Mouse (Mus musculus): ENCODE results near the gene Slx1b.
"Not testable (repeated sequence)": the region's sequence is repeated elsewhere in the genome, so short reads cannot be mapped to it uniquely, and the experiment has no call there.

Slx1b gene

GRCm38 (mm10) chr7:126695631-126696207 lies at the start of gene Slx1b:
Gene Slx1b, minus strand, starts transcription at chr7:126695784.
- peak; percentile 88 to 94 for DNase-seq

- no peak for DNase-seq
Observed at GRCm38 (mm10) chr7:126741964-126742482, 46.4 kb upstream of the Slx1b start.

GRCm38 (mm10) chr7:126741452-126741851 lies 45.9 kb upstream of the Slx1b start:
- DNase-seq, result no peak

DNA sequence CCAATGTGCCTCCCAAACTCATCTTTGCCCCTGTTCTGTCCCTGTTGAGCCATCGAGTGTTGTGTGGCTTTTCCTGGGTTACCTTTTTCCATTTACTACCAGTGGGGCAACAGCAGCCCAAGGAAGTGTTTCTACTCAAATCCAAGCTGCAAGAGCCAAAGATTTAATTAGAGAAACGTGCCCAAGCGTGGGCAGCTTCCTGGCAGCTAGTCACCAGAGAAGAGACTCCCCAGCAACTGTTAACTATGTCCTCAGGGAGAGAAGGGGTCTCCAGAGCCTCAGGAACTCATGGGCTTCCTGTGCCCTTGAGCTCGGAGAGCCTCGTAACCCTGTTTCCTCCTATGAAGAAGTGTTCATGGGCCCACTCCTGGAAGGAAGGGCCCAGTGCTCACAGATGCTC lies 45.4 kb upstream of the Slx1b start:
- no peak for DNase-seq

GRCm38 (mm10) chr7:126740132-126740735 lies 44.6 kb upstream of the Slx1b start:
- DNase-seq, result no peak

GRCm38 (mm10) chr7:126739551-126739950 lies 44.0 kb upstream of the Slx1b start:
- DNase-seq, result no peak

DNA sequence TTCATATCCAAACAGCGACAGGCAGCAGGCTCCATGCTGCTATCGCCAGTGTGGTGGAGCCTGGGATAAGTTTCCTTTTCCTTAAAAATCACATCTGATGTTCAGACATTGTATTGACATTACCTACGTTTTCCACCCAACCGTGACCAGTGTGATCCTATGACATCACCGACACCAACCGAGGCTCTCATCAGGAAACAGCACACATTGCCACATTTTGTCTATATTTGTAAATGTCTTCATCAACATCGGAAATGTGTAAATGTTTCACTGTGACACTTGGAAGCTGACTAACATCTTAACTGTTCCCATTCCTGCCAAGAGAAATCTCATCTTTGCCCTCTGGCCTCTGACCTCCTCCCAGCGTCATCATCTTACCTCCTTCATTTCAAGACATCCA lies 40.5 kb upstream of the Slx1b start:
- no peak for DNase-seq

GRCm38 (mm10) chr7:126730256-126730789 lies 34.7 kb upstream of the Slx1b start:
- not testable (repeated sequence) for DNase-seq

GRCm38 (mm10) chr7:126725667-126726066 lies 30.1 kb upstream of the Slx1b start:
- DNase-seq, result no peak

DNA sequence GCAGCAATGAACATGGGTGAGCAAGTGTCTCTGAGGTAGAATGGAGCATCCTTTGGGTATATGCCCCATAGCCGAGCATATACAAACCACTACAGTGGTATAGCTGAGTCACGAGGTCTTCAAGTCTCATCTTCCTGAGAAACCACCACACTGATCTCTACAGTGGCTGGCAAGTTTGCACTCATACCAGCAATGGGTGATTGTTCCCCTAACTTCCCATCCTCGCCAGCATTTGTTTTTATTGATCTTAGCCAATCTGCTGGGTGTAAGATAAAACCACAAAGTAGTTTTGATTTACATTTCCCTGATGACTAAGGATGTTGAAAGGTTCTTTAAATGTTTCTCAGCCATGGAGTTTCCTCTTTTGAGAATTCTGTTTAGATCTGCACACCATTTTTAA lies 29.5 kb upstream of the Slx1b start:
- DNase-seq, result no peak

DNA sequence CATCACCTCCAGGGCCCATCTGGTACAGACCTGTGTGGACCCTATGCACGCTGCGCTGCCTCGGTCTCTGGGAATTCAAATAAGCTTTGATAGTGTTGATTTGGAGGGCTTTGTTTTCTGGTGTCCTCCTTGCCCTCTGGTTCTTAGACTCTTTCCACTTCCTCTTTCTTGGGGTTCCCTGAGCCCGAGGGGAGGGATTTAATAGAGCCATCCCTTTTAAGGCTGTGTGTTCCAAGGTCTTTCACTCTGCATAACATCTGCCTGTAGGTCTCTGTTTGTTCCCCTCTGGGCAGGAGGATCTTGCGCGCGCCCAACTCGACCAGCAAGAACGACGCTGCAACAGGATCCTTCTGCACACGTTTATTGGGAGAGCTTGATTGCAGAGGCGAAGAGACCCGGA lies 26.1 kb upstream of the Slx1b start:
- DNase-seq, result no peak

- DNase-seq, result no peak
Observed at GRCm38 (mm10) chr7:126718787-126719337, 23.3 kb upstream of the Slx1b start.

- DNase-seq, result no peak
Observed at GRCm38 (mm10) chr7:126717566-126717965, 22.0 kb upstream of the Slx1b start.

DNA sequence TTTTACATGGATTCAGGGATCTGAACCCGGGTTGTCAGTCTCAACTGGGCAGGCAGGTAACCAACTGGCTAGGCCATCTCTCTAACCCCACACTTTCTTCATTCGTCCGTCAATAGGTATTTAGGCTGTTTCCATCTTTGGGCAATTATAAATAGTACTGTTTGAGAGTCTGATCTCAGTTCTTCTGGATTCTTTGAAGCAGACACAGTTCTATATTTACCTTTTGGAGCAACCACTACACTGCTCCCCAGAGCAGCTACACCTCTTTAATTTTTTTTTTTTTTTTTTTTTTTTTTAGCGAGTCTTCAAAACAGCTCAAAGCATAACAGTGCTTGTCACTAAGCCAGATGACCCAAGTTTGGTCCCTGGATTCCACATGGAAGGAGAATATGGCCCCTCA lies 20.1 kb upstream of the Slx1b start:
- DNase-seq, result no peak

DNA sequence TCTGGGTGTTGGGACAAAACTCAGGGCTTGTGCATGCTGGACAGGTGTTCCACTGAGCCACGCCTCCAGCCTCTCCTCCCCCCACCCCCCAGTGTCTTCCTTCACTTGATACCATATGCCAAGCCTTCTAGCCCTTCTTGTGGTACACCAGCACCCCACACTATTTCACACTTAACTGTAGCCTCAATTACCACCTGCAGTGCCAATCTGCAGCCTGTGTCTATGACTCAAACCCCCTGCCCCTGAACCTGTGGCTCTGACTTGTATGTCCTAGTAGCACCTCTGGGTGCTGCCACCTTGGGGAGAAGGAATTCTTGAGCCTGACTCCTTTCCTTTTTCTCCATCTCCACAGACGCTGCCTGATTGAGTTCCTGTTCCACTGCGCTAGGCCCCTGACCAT lies 16.3 kb upstream of the Slx1b start:
- DNase-seq, result peak; percentile 46 to 71

DNA sequence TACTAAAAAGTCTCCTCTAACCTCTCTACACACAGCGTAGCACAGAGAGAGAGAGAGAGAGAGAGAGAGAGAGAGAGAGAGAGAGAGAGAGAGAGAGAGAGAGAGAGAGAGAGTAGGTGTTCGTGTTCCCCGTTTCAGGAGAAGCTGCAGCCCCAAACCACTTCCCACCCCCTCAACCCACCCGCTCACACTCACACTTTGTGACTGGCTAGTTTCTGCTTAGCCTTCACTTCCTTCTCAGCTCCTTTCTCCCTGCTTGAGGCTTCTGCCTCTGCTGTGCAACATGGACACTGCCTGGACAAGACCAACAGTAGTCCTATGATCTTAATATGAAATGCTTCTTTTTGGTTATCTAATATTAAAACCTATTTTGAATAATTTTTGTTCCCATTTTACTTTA lies 14.7 kb upstream of the Slx1b start:
- DNase-seq, result peak in 1 of 2 experiments; percentile 51

DNA sequence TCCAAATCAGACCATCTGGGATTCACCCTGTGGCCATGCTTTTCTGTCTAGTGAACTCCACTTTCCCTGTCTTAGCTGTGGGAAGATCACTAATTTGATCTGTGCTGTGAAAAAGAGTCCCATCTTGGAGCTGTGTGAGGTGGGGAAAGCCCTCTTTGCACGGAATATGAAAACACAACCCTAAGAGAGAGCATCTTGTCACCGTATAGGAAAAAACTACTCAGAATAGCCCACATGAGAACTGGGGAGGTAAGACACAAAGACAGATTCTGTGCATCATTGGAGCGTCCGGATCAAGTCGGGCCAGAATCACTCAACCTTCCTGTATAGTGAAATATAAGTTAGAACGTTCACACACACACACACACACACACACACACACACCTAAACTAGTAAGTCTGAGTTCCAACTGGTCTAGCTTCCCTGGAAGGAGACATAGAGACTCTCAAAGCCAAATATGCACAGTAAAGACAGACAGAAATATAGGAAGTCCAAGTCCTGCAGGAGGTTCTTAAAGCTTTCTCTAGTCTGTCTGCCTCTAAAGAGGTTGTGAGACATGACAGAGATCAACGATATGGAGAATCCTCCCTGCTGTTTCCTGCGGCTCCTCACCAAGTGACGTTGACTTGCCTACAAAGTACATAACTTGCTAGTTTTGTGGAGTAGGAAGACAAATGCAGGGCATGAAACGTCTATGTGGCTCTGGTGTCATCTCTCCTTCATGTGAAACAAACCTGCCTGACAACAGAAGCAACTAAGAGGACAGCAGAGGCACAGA lies 12.8 kb upstream of the Slx1b start:
- DNase-seq, result no peak

DNA sequence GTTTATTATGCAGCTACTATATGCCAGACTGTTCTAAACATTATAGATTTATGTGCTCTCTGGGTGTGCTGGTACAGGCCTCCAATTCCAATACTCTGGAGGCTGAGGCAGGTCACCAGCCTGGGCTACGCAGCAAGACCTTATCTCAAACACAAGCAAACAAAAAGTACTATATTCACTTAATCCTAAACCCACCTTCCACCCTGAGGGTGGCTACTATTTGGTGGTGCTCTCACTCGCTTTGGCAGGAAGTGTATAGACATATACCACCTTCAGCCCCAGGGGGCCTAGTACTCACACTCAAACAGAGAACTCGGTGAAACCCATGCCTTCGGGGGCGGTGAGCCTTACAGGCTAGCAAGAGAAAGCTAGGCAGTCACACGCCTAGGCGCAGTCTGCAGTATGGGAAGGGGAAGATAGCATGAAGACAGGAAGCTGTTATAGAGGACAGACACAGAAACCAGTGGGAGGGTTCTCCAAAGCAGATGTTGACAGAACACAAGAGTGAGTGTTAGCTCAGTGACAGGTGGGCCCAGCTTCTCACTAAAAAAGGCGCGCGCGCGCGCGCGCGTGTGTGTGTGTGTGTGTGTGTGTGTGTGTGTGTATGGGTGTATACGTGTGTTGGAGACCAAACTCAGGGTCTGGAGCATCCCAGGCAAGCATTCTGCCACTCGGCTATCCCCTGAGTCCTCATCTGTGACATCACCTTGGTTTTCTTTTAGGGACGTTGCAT lies 12.0 kb upstream of the Slx1b start, which contains the start of gene Coro1a:
TSS of gene Coro1a (minus strand) at position 346 of the 733 bp plus-strand sequence.
- peak; percentile 76 to 88 for DNase-seq

DNA sequence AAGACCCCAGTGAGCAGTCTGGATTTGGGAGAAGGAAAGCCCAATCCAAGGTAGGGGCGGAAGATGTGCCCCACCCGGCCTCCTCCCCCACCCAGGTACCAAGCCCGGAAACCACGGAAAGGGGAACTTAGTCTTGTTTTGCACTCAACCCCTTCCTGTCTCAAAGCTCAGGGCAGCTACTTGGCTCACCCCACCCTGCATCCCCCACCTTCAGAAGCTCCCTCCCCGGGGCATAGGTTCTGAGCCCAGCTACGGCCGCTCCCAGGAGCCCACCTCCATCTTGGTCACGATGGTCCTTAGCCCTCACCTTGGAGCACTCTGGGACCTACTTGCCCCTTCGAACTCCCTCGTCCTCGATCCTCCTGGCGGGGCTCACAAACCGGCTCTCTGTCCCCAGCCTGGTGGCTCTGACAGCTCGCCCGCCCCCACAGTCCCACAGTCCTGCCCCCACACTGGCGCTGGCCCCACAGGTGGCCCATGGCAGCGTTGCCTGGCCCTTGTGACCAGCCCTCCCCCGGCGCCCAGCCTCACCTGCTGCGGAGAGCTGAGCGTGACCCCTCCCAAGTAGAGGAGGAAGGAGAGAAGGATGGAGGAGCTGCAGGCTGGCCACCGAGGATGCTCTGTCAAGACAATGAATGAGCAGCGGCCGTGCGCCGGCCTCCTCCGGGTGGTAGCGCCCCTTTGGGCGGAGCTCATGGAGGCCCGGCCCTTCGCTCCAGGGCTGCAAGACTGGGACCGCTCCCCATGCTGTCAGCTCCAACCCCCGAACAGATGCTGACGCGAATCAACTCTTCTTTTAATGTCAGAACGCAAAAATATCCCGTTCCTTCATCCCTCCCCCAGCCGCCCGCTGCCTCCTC lies 8.8 kb upstream of the Slx1b start:
- peak; percentile 92 to 94 for DNase-seq

DNA sequence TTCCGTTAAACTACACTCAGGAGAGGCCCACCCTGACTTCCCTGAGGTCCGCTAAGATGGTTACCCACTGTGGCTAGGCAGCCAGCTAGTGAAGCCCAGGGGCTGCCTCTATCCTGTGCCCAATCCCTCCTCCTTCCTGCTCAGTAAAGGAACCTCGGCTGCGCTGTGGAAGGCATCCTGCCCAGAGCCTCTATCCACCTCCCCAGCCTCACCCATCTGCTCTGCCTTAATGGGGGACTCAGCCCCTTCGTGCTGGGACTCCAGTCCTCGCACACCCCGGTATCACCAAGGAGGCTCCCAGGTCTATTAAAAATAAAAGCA lies 8.1 kb upstream of the Slx1b start:
- DNase-seq, result no peak

Data from thymus, postnatal 36 days (tissue).